Mouse (Mus musculus) left cerebral cortex, postnatal 4 days (tissue): ENCODE results near the gene Nfkbiz. TPM values are rescaled to one million over a fixed set of nuclear protein-coding genes. Genes with fewer than 3 reads are reported as not detected.

Experiments
- DNase-seq: peaks from one replicate; pipeline ENCODE4 v3.0.0-alpha.2; 2022
- intact Hi-C: fragments of 180-260 bp; cut with DNase I; formaldehyde crosslinking; loops from one replicate; pipeline ENCODE4 v1.15.1; 2025
- total RNA-seq, 2 experiments: library from RNA; stranded (reverse); gene quantifications; 2 replicates each; pipeline ENCODE4 v1.2.3; 2021

Gene Nfkbiz
- total RNA-seq, 2 experiments from 2014 or later: 2.3 to 2.5 TPM

- intact Hi-C loops: no loop called here
- no peak for DNase-seq
These were observed 6.1 kb downstream of the Nfkbiz start for GRCm38 (mm10) chr16:55832617-55833016.

GRCm38 (mm10) chr16:55832040-55832439 lies 6.7 kb downstream of the Nfkbiz start:
- intact Hi-C loops: no loop called here
- DNase-seq: no peak

- no peak for DNase-seq
- intact Hi-C loops: no loop called here
These were observed 7.2 kb downstream of the Nfkbiz start for GRCm38 (mm10) chr16:55831451-55831850.

GRCm38 (mm10) chr16:55823398-55824155 lies 15.1 kb downstream of the Nfkbiz start:
- intact Hi-C loops: no loop called here
- DNase-seq: no peak

- intact Hi-C loops: no loop called here
- no peak for DNase-seq
These were observed 15.8 kb downstream of the Nfkbiz start for GRCm38 (mm10) chr16:55822741-55823397.

- peak; percentile 88 for DNase-seq
- intact Hi-C loops: no loop called here
These were observed 16.5 kb downstream of the Nfkbiz start for GRCm38 (mm10) chr16:55821997-55822740.

GRCm38 (mm10) chr16:55821571-55821981 lies 17.1 kb downstream of the Nfkbiz start:
- DNase-seq: peak; percentile 15
- intact Hi-C loops: no loop called here

GRCm38 (mm10) chr16:55820916-55821570 lies 17.7 kb downstream of the Nfkbiz start:
- intact Hi-C loops: no loop called here

GRCm38 (mm10) chr16:55820161-55820915 lies 18.4 kb downstream of the Nfkbiz start:
- no peak for DNase-seq
- intact Hi-C loops: no loop called here

More at GRCm38 (mm10) chr16:55820916-55821570, 17.7 kb downstream of the Nfkbiz start:
- no peak for DNase-seq

- intact Hi-C loops: no loop called here
- DNase-seq: peak; percentile 21
These were observed 19.4 kb downstream of the Nfkbiz start for GRCm38 (mm10) chr16:55819186-55819861.

GRCm38 (mm10) chr16:55817717-55818515 lies 20.8 kb downstream of the Nfkbiz start:
- DNase-seq: no peak
- intact Hi-C loops: no loop called here

- intact Hi-C loops: no loop called here
- DNase-seq: no peak
These were observed 22.3 kb downstream of the Nfkbiz start for GRCm38 (mm10) chr16:55816202-55816941.

- intact Hi-C loops: no loop called here
- DNase-seq: no peak
These were observed 23.2 kb downstream of the Nfkbiz start for GRCm38 (mm10) chr16:55815466-55815865.

GRCm38 (mm10) chr16:55814686-55815085 lies 24.0 kb downstream of the Nfkbiz start:
- intact Hi-C loops: no loop called here
- no peak for DNase-seq

GRCm38 (mm10) chr16:55813916-55814315 lies 24.8 kb downstream of the Nfkbiz start:
- intact Hi-C loops: no loop called here
- DNase-seq: no peak

- intact Hi-C loops: no loop called here
- DNase-seq: no peak
These were observed 26.9 kb downstream of the Nfkbiz start for GRCm38 (mm10) chr16:55811792-55812191.

- intact Hi-C loops: no loop called here
- no peak for DNase-seq
These were observed 28.8 kb downstream of the Nfkbiz start for GRCm38 (mm10) chr16:55809779-55810514.
